Mouse (Mus musculus): Measurements from ENCODE around the gene Mkrn2os.

DNA sequence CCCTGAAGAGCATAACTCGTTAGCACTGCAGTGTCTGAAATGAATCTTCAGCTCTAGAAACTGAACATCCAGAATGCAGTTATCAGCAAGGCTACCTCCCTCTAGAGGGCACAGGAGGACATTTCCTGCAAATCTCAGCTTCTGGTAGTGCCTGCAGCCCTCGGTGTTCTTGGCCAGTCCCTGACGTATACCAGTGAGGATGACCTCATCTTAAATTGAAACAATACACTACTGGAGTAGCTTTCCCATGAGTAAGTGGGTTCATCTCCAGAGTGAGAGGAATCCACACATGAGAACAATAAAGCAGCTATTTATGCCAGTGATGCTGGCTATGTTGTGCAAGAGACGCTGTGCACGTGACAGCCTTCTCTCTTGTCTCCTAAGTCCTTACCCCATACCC is 36.9 kb downstream of the Mkrn2os start:
- TF ChIP-seq CTCF (conservative IDR thresholded peaks at IDR 0.05 in 1 of 2, IDR thresholded peaks at IDR 0.05 in 1 of 2; ENCODE audit: low read depth in 2 of 2, low read length in 2 of 2) (peak in 1 of 2 experiments; percentile 33; a peak in 2 of 4 replicates), POLR2A (IDR thresholded peaks at IDR 0.05; ENCODE audit: low read depth, low read length) (no peak), MAZ (IDR thresholded peaks at IDR 0.05; ENCODE audit: low read depth, low read length) (no peak), ELF1 (IDR thresholded peaks at IDR 0.05; ENCODE audit: low read depth, low read length) (no peak), CHD1 (IDR thresholded peaks at IDR 0.05; ENCODE audit: low read depth, low read length) (no peak), EP300 (IDR thresholded peaks at IDR 0.05; ENCODE audit: low read length) (no peak), ZKSCAN1 (IDR thresholded peaks at IDR 0.05; ENCODE audit: borderline replicate concordance, low read depth, low read length) (no peak)
